Mouse (Mus musculus) adrenal gland, adult 8-10 months (tissue): Measurements from ENCODE around the gene Gm17655. TPM values are rescaled to one million over a fixed set of nuclear protein-coding genes. Genes with fewer than 3 reads are reported as not detected.
"Not testable (repeated sequence)": the region's sequence is repeated elsewhere in the genome, so short reads cannot be mapped to it uniquely, and the experiment has no call there.

Experiments used
- DNase-seq: peaks from one replicate; pipeline ENCODE4 v3.0.0; 2022
- total RNA-seq, 4 experiments: library from RNA; stranded (reverse); gene quantifications; 2 replicates each; pipeline ENCODE4 v1.2.4; 2022

Gene Gm17655
- 10 to 100 TPM in 1 of 4 experiments, 1 to 10 TPM in 3; 6.7 to 19.1 (median 8.3) TPM for total RNA-seq

DNA sequence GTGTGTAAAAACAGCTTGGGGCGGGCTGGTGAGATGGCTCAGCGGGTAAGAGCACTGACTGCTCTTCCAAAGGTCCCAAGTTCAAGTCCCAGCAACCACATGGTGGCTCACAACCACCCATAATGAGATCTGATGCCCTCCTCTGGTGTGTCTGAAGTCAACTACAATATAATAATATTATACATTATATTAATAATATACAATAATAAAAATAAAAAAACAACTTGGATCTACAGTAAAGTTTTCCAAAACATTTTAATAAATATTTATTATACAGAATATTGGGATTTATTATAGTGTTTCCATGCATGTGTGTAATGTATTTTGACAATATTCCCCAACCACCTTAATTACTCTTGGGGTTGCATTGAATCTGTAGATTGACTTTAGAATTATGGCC, at the start of gene Gm17655:
TSS of gene Gm17655 (minus strand) at position 101 of the 400 bp plus-strand sequence.
- not testable (repeated sequence) for DNase-seq

- DNase-seq, result peak; percentile 86
Measured at GRCm38 (mm10) chr5:110109991-110110441, 37.7 kb upstream of the Gm17655 start, which contains the start of gene Zfp605. Zfp605 (plus strand) TSS chr5:110110092.

DNA sequence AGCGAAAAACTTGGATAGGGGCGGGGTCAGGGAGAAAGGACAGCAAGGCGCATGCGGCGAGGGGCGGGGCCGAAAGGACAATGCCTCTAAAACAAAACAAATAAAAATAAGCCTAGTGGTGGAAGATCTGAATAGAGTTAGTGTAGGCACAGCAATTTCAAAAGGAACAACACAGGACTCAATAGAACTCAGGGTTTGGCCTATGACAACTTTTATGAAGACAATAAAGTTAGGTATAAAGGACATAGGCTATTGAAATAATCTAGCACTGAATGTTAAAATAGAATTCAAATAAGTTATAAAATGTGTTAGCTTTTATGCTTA, 36.0 kb upstream of the Gm17655 start:
- no peak for DNase-seq

- DNase-seq, result peak; percentile 96
Measured at GRCm38 (mm10) chr5:110107581-110108304, 35.4 kb upstream of the Gm17655 start, which contains the start of gene Gtpbp6. Gtpbp6 (minus strand) TSS chr5:110108197.

GRCm38 (mm10) chr5:110106901-110107564, 34.7 kb upstream of the Gm17655 start:
- DNase-seq, result peak; percentile 40

DNA sequence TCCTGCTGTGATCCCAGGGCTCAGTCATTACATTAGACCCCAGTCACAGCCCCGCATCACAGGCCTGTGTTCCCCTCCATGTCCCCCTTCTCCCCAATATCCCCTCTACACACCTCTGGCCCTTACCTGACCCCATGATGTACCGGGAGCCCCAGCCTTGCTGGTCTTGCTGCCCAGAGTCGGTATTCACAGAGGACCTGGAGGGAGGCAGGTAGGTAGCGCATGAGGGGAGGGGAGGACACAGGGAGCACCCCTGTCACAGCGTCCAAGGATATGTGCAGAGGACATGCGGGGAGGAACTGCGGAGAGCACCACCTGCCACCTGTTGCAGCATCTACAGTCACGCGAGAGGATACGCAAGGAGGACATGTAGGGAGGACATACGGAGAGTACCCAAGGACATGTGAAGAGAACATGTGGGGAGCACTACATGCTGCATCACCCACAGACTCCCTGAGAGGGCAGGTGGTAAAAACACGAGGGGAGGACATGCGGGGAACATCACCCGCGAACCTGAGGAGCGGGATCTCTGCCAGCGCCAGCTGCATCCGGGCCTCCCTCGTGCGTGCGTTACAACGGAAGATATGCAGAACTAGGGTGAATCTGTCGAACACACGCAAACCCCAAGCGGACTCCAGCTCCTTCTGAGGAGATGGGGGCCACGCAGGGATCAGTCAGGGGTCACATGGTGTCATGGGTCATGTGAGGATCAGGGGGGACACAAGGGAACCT, 34.0 kb upstream of the Gm17655 start:
- DNase-seq, result peak; percentile 12

DNA sequence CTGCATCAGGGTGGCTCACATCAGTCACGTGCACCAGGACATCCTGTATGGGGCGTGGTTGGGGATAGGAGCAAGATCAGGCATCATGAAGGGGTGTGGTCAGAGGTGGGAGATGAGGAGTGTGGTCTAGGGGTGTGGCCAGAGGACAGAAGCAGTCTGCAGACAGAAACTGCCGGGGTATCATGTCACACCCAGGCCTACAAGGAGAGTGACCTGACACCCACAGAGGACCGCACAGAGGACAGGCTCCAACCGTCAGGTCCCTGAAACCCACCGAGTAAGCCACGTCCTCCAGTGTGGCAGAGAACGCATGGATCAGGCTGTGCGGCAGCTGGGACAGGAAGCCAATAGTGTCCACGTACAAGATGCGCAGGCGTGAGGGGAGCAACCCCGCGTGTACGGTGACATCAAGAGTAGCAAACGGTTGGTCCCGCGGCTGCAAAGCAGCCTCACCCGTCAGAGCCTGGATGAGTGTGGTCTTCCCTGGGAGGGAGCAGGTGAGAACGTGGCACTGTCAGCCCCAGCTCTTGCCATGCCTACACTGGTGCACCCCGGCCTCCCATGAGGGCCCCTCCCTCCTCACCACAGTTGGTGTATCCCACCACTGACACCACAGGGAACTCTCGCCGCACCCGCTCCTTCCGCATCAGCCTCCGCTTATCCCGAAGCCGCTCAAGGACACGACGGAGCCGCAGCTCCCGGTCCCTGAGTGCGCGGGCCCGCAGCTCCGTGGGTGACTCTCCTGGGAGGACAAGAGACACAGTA, 32.5 kb upstream of the Gm17655 start:
- DNase-seq, result peak; percentile 21

- DNase-seq, result peak; percentile 11
Measured at GRCm38 (mm10) chr5:110103901-110104615, 31.7 kb upstream of the Gm17655 start.

DNA sequence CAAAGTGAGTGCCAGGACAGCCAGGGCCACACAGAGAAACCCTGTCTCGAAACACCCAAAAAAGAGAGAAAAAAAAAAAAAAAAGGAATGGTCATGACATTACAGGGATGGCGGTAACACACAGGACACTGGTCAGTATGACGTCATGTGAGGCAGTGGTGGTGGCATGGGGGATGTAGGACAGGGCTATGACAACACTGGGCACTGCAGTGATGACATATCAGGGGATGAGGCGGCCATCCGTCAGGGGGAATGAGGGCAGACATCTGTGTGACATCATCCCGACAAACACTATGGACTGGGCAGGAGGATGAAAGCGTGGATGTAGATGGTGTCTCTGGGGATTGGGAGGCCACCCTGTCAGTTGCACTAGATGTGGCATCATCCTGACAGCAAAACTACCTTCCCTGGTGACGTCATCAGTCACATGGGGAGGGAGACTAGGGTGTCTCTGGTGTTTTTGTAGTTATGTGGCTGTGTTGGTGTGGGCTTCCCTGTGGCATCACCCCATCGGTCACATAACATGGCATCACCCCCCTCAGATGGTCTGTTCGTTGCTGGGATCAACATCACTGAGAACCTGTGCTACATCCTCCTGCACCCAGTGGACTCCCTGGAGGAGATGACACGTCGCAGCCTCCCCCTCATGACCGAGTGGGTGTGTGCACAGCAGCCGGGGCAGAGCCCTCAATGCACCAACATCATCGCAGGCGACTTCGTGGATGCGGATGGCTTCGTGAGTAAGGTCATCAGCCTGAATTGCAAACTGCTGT, 30.7 kb upstream of the Gm17655 start:
- peak; percentile 6 for DNase-seq

DNA sequence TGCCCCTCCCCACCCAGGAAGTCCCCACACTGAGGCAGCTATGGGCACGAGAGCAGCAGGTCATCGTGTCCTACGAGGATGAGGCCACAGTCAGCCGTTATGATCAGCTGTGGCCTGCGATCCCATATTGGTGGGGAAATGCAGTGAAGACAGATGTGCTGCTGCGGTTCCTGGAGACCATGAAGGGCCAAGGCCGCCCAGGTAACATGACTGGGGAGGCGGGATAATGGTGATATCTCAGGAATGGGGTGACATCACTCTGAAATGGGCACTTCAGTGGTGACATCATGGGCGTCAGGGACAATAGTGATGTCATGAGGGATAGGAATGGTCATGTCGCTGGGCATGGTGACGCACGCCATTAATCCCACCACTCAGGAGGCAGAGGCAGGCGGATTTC, 30.1 kb upstream of the Gm17655 start:
- DNase-seq, result no peak

DNA sequence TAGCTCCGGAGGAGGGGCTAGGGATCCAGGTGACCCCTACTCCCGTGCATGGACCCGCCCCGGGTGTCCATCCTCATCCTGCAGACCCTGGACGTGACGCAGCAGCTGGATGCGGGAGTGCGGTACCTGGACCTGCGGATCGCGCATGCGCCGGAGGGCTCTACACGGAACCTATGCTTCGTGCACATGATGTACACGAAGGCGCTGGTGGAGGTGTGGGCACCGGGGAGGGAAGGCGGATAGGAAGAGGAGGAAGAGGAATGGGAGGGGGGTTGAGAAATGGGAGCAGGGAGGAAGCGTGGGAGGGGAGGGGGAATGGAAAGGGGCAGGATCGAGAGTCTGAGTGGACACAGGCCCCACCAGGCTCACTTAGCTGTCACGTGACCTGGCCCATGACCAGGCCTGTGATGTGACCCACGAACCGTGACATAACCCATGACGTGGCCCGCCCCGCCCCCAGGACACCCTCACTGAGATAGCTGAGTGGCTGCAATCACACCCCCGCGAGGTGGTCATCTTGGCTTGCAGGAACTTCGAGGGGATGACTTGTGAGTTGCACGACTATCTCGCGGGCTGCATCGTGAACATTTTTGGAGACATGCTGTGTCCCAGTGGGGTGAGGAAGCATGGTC, 29.5 kb upstream of the Gm17655 start:
- peak; percentile 23 for DNase-seq

DNA sequence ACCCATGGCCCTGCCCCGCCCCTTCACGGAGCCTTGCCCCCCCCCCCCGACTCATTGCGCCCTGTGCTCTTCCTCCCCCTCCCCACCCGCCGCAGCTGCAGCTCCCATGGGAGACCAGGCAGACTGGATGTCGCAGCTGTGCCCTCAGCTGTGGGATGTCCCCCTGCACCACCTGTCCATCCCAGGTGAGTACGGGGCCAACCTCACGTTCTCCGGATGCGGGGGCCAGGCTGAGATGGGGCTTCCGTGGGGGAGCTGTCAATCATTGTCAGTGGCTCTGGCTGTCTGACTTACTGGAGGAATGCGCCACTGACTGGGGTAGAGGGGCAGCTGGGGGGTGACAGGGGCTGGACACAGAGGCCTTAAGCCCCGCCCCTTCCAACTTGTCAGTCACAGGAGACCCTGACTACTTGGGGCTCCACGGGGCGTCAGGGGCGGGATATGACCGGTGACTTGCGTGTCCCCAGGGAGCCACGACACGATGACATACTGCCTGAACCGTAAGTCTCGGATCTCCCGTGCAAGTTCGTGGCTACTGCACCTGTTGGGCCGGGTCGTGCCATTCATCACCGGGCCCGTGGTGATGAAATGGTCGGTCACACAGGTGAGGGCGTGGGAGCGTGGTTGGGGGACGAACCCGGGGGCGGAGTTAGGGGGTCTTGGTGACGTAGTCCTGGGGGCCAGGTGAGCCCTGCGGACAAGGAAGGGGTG, 28.8 kb upstream of the Gm17655 start:
- DNase-seq, result peak; percentile 15

- DNase-seq, result peak; percentile 8
Measured at GRCm38 (mm10) chr5:110099656-110100580, 27.6 kb upstream of the Gm17655 start, which contains the start of gene Plcxd1. Plcxd1 (plus strand) TSS chr5:110099969.

DNA sequence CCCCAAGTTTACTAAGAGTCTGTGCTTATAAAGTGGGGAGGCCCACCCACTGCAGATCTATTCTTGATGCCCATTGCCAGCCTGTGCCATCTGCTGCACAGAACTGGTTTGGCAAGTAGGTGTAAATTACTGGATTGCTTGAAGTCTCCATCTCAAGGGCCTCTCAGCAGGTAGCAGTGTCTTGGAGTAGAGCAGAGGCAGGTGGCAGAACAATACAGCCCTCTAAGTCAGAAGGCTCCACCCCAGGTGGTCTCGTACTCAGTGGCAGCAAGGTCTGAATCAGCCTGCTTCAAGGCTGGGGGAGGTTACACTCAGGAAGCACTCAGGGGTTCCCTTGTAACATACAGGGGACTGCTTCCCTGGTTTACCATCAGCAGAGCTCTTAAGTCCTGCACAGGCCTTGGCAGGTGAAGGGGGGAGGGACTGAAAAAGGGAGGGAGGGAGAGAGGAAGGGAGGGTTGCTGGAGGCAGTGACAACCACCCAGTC, 26.7 kb upstream of the Gm17655 start:
- no peak for DNase-seq

DNA sequence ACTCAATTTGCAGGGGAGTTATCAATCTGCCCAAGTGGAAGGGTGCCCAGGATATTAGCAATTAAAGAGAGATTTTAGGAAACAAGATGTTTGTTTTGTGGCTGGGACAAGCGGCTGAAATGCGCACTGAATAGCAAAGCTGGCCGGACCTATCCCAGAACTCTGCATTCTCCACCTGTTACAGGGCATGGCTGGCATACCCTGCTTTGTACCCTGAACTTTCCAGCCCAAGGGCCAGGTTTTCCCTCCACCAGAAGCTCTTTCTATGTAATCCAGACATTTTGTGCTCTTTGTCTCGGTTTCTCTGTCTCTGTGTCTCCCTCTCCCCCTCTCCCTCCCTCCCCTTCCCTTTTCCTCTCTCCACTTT, 22.5 kb upstream of the Gm17655 start:
- no peak for DNase-seq

DNA sequence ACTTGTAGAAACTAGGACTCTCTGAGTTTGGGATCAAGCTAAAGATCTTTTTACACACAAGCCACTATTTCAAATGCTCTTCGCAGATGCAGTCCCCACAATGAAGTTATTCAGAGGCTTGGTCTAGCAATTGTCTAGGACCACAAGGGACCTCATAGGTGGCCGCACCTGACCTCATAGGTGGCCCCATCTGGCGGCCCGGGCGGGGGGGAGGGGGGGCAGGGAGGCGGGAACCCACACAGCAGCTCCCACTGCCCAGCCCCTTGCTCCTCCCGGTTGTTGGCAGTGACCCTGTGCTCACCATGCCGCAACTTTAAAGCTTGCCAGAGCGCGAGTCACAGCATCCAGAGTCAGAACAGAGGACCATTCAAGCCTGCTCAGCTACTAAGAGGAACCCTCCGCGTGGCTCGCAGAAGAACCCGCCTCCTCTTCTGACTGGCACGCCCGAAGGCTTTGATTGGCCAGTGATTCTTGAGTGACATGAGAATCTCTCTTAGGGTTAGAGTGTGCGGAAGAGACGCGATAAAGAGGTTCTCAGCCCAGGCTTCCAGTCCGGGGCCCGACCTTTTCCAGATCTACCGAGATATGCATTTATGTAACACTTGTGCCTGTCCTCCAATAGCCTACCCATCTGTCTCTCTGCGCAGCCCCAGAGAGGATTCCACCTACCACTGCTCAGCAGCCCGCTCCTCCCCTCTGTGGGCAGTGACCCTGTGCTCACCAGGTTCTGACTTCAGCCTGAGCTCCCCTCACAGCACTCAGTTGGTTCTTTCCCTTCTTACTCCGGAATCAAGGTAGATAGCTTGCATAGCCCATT, 21.9 kb upstream of the Gm17655 start, which contains the start of gene Gm35315:
TSS of gene Gm35315 (minus strand) at position 391 of the 817 bp plus-strand sequence.
- peak; percentile 85 for DNase-seq

- no peak for DNase-seq
Measured at GRCm38 (mm10) chr5:110091546-110091945, 19.2 kb upstream of the Gm17655 start.
